Mouse (Mus musculus): Measurements from ENCODE around the gene Cdk4. TPM values are rescaled to one million over a fixed set of nuclear protein-coding genes. Genes with fewer than 3 reads are reported as not detected.
A peak's percentile ranks its signal among the peaks of the same experiment; 100 is the strongest.

Cdk4 gene
- polyA plus RNA-seq, 1 experiment, result 187 TPM

- Histone ChIP-seq H3K4me1 (ENCODE audit: control insufficient read depth, insufficient read depth, low read length) (peaks cover 4% of the 10 kb centered on the region; the same call in 1 of the 2 replicates), H3K4me3 (ENCODE audit: insufficient read depth, low read length) (no peak overlapping the region), H3K27ac (ENCODE audit: insufficient read depth, low read depth, low read length) (peak overlapping the region; percentile 33)
- TF ChIP-seq CTCF (IDR thresholded peaks at IDR 0.05; ENCODE audit: low read depth, low read length) (no peak), POLR2A (IDR thresholded peaks at IDR 0.05; ENCODE audit: borderline replicate concordance, low read depth, low read length) (no peak)
Measured at GRCm38 (mm10) chr10:127114408-127114807, 51.1 kb downstream of the Cdk4 start.

- TF ChIP-seq CTCF (IDR thresholded peaks at IDR 0.05; ENCODE audit: low read depth, low read length), result no peak
- no peak for TF ChIP-seq POLR2A (IDR thresholded peaks at IDR 0.05; ENCODE audit: borderline replicate concordance, low read depth, low read length)
Measured at GRCm38 (mm10) chr10:127115068-127115467, 51.7 kb downstream of the Cdk4 start.

More at GRCm38 (mm10) chr10:127115068-127115467, 51.7 kb downstream of the Cdk4 start:
- H3K4me1 ChIP-seq (ENCODE audit: control insufficient read depth, insufficient read depth, low read length), result peaks cover 6% of the 10 kb centered on the region
- no peak overlapping the region for H3K4me3 ChIP-seq (ENCODE audit: insufficient read depth, low read length)
- no peak overlapping the region for H3K27ac ChIP-seq (ENCODE audit: insufficient read depth, low read depth, low read length)

Other genes with a start within 250 kb of the Cdk4 start
- 3.7 and 5.0 TPM in 2 replicates for gene Atp23, start 162.2 kb upstream of the Cdk4 start, polyA plus RNA-seq (2012; ENCODE audit: insufficient read depth, insufficient read length, missing spikeins)
- 117 and 123 TPM in 2 replicates for gene Ctdsp2, start 84.8 kb upstream of the Cdk4 start, polyA plus RNA-seq (2012; ENCODE audit: insufficient read depth, insufficient read length, missing spikeins)
- not detected in 2 replicates for gene Avil, start 62.8 kb upstream of the Cdk4 start, polyA plus RNA-seq (2012; ENCODE audit: insufficient read depth, insufficient read length, missing spikeins)
- gene Tsfm, start 32.7 kb upstream of the Cdk4 start, polyA plus RNA-seq (2012; ENCODE audit: insufficient read depth, insufficient read length, missing spikeins), result 12.9 and 16.4 TPM in 2 replicates
- 3.1 and 4.3 TPM in 2 replicates for gene Mettl1, start 22.1 kb upstream of the Cdk4 start, polyA plus RNA-seq (2012; ENCODE audit: insufficient read depth, insufficient read length, missing spikeins)
- gene Eef1akmt3, start 22.0 kb upstream of the Cdk4 start, polyA plus RNA-seq (2012; ENCODE audit: insufficient read depth, insufficient read length, missing spikeins), result 0.34 TPM in 1 of 2 replicates, not detected in the other
- not detected in 2 replicates for gene Cyp27b1, start 15.3 kb upstream of the Cdk4 start, polyA plus RNA-seq (2012; ENCODE audit: insufficient read depth, insufficient read length, missing spikeins)
- gene March9, start 3.4 kb upstream of the Cdk4 start, polyA plus RNA-seq (2012; ENCODE audit: insufficient read depth, insufficient read length, missing spikeins), result 1.2 and 1.7 TPM in 2 replicates
- 116 and 126 TPM in 2 replicates for gene Tspan31, start 6.7 kb downstream of the Cdk4 start, polyA plus RNA-seq (2012; ENCODE audit: insufficient read depth, insufficient read length, missing spikeins)
- 0.85 and 2.0 TPM in 2 replicates for gene Agap2, start 11.8 kb downstream of the Cdk4 start, polyA plus RNA-seq (2012; ENCODE audit: insufficient read depth, insufficient read length, missing spikeins)
- 164 and 167 TPM in 2 replicates for gene Os9, start 57.6 kb downstream of the Cdk4 start, polyA plus RNA-seq (2012; ENCODE audit: insufficient read depth, insufficient read length, missing spikeins)
- 42.2 and 50.6 TPM in 2 replicates for gene B4galnt1, start 101.7 kb downstream of the Cdk4 start, polyA plus RNA-seq (2012; ENCODE audit: insufficient read depth, insufficient read length, missing spikeins)
- gene Slc26a10, start 117.1 kb downstream of the Cdk4 start, polyA plus RNA-seq (2012; ENCODE audit: insufficient read depth, insufficient read length, missing spikeins), result not detected in 2 replicates
- gene Arhgef25, start 126.5 kb downstream of the Cdk4 start, polyA plus RNA-seq (2012; ENCODE audit: insufficient read depth, insufficient read length, missing spikeins), result 1.3 TPM in 1 of 2 replicates, not detected in the other
- gene Dtx3, start 132.2 kb downstream of the Cdk4 start, polyA plus RNA-seq (2012; ENCODE audit: insufficient read depth, insufficient read length, missing spikeins), result 60.1 and 68.7 TPM in 2 replicates
- 34.5 and 35.0 TPM in 2 replicates for gene Pip4k2c, start 148.1 kb downstream of the Cdk4 start, polyA plus RNA-seq (2012; ENCODE audit: insufficient read depth, insufficient read length, missing spikeins)
- gene Kif5a, start 199.8 kb downstream of the Cdk4 start, polyA plus RNA-seq (2012; ENCODE audit: insufficient read depth, insufficient read length, missing spikeins), result 2.3 and 2.5 TPM in 2 replicates
- 119 and 121 TPM in 2 replicates for gene Dctn2, start 202.8 kb downstream of the Cdk4 start, polyA plus RNA-seq (2012; ENCODE audit: insufficient read depth, insufficient read length, missing spikeins)
- 45.8 and 53.4 TPM in 2 replicates for gene Mbd6, start 225.5 kb downstream of the Cdk4 start, polyA plus RNA-seq (2012; ENCODE audit: insufficient read depth, insufficient read length, missing spikeins)
- 29.4 and 34.9 TPM in 2 replicates for gene Mars, start 248.3 kb downstream of the Cdk4 start, polyA plus RNA-seq (2012; ENCODE audit: insufficient read depth, insufficient read length, missing spikeins)